Mouse (Mus musculus) mesoderm, embryonic 11.5 days (tissue): ENCODE results near the gene Cgrrf1.
A peak's percentile ranks its signal among the peaks of the same experiment; 100 is the strongest.
"Not testable (repeated sequence)": the region's sequence is repeated elsewhere in the genome, so short reads cannot be mapped to it uniquely, and the experiment has no call there.

ENCODE experiments used
- DNase-seq: peaks from one replicate; pipeline ENCODE4 v3.0.0-alpha.2; 2012; ENCODE audit warnings: low read depth, low spot score

Cgrrf1 gene

GRCm38 (mm10) chr14:46831837-46832333 lies at the start of gene Cgrrf1:
TSS of gene Cgrrf1 (plus strand) at chr14:46832125.
- peak; percentile 97 for DNase-seq

- no peak for DNase-seq
Observed at GRCm38 (mm10) chr14:46782187-46782828, 49.6 kb upstream of the Cgrrf1 start.

GRCm38 (mm10) chr14:46783327-46783926 lies 48.5 kb upstream of the Cgrrf1 start:
- no peak for DNase-seq

GRCm38 (mm10) chr14:46785247-46785646 lies 46.7 kb upstream of the Cgrrf1 start:
- no peak for DNase-seq

- DNase-seq = no peak
Observed at GRCm38 (mm10) chr14:46787454-46787786, 44.5 kb upstream of the Cgrrf1 start.

GRCm38 (mm10) chr14:46787787-46788504 lies 44.0 kb upstream of the Cgrrf1 start, which contains the start of gene Cnih1:
TSS of gene Cnih1 (minus strand) at chr14:46788411.
- DNase-seq = peak; percentile 91

GRCm38 (mm10) chr14:46788505-46788901 lies 43.4 kb upstream of the Cgrrf1 start:
- DNase-seq = peak; percentile 14

- peak; percentile 17 for DNase-seq
Observed at GRCm38 (mm10) chr14:46790303-46790702, 41.6 kb upstream of the Cgrrf1 start.

GRCm38 (mm10) chr14:46790723-46791122 lies 41.2 kb upstream of the Cgrrf1 start:
- no peak for DNase-seq

GRCm38 (mm10) chr14:46794157-46794556 lies 37.8 kb upstream of the Cgrrf1 start:
- no peak for DNase-seq

GRCm38 (mm10) chr14:46800684-46801345 lies 31.1 kb upstream of the Cgrrf1 start:
- DNase-seq = no peak

- DNase-seq = no peak
Observed at GRCm38 (mm10) chr14:46803259-46803658, 28.7 kb upstream of the Cgrrf1 start.

GRCm38 (mm10) chr14:46803791-46804190 lies 28.1 kb upstream of the Cgrrf1 start:
- DNase-seq = no peak

- DNase-seq = no peak
Observed at GRCm38 (mm10) chr14:46806186-46806585, 25.7 kb upstream of the Cgrrf1 start.

GRCm38 (mm10) chr14:46807927-46808326 lies 24.0 kb upstream of the Cgrrf1 start:
- DNase-seq = no peak

GRCm38 (mm10) chr14:46815640-46816039 lies 16.3 kb upstream of the Cgrrf1 start:
- no peak for DNase-seq

GRCm38 (mm10) chr14:46816916-46817622 lies 14.9 kb upstream of the Cgrrf1 start:
- no peak for DNase-seq

GRCm38 (mm10) chr14:46818743-46819142 lies 13.2 kb upstream of the Cgrrf1 start:
- no peak for DNase-seq

- DNase-seq = not testable (repeated sequence)
Observed at GRCm38 (mm10) chr14:46819961-46820360, 12.0 kb upstream of the Cgrrf1 start.

GRCm38 (mm10) chr14:46821271-46821872 lies 10.6 kb upstream of the Cgrrf1 start:
- peak; percentile 29 for DNase-seq
